Mouse (Mus musculus) adrenal gland (tissue): ENCODE data around the gene Oprd1.

Source experiments
- intact Hi-C: fragments of 180-260 bp; cut with DNase I; formaldehyde crosslinking; loops from one replicate; pipeline ENCODE4 v1.15.1; 2025

Oprd1 gene

DNA sequence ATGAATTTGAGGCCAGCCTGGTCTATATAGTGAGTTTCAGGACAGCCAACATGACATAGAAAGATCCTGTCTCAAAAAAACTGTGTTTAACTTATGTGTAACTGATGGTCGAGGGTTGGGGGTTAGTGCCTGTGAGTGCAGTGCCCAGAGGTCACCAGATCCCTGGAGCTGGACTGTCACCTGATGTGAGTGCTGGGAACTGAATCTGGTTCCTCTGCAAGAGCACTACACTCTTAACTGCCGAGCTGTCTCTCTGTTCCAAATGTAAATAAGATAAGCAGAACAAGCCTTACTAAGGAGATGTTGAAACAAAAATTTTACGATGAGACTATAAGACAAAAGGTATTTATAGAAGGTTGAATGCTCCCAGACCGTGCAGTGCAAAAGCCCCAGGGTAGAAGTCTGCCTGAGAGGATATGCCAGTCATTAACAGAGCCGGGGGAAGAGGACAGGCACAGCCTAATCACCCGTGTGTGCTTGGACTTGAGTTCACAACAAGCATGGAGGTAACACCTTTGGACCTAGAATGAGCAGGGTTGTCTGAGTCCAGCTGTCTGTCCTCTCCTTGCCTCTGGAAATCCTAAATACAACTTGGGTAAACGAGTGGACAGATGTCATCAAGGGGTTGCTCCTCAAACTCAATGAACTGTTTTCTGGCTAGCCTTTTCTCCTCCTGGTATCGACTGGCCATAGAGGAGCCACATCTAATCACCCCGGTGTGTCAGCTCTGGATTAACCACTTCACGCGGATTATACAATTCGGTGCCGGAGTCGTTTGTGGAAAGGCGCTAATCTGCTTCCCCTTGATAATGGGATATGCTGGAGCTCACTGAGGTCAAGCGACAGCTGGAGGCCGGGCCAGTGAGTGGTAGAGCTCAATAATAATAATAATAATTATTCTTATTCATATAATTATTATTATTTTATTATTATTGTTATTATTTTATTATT is 81.1 kb downstream of the Oprd1 start:
- intact Hi-C loops = no loop called here

DNA sequence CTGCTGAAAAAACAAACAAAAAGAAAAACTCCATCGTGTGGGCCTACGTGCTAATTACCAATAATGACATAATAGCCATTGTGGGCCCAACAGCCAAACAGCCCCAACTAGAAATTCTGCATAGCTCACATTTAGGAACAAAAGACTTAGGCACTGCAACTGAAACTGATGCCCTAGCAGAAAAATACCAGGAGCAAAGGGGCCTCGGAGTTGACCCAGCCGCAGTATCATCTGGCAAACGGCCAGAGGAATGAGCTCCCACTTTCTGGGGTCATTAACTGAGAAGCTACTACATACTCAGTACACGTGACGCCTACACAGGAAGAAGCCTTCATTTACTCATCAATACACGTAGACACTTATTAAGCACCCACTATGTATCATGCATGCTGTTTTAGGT is 82.0 kb downstream of the Oprd1 start:
- intact Hi-C loops = no loop called here
